Mouse (Mus musculus) heart, embryonic 14.5 days (tissue): Measurements from ENCODE around the gene Gpr156. TPM values are rescaled to one million over a fixed set of nuclear protein-coding genes. Genes with fewer than 3 reads are reported as not detected.

Source experiments
- ATAC-seq: fragments of 200-750 bp; cut with Nextera tagmentation; 2 replicates; pipeline ENCODE4 v1.8.0; 2017; ENCODE audit warnings: low read depth, moderate TSS enrichment; ENCODE audit not compliant: insufficient number of reproducible peaks, insufficient read depth, low FRiP score
- H3K27ac ChIP-seq, 2 experiments: fragments of 200-500 bp in 1 of 2; fragments of 300-500 bp in 1 of 2; sonication (generic) in 1 of 2; replicated peaks in 1 of 2; 2 replicates each; pipeline ENCODE4 v1.5.1; 2012 to 2014; ENCODE audit warnings: low read depth in 2 of 2, low read length in 2 of 2, control low read depth in 1 of 2, mild to moderate bottlenecking in 1 of 2, mixed read lengths in 1 of 2; ENCODE audit not compliant: control insufficient read depth in 1 of 2, insufficient read depth in 1 of 2
- H3K27me3 ChIP-seq: fragments of 300-500 bp; sonication (generic); 2 replicates; pipeline ENCODE4 v1.6.1; 2014; ENCODE audit warnings: mild to moderate bottlenecking, low read length, control low read depth; ENCODE audit not compliant: control insufficient read depth, insufficient read depth
- H3K36me3 ChIP-seq: fragments of 300-500 bp; sonication (generic); 2 replicates; pipeline ENCODE4 v1.6.1; 2014; ENCODE audit warnings: mild to moderate bottlenecking, control low read depth, low read length, mixed read lengths; ENCODE audit not compliant: control insufficient read depth, insufficient read depth
- H3K4me1 ChIP-seq, 2 experiments: fragments of 200-500 bp in 1 of 2; fragments of 300-500 bp in 1 of 2; sonication (generic) in 1 of 2; 2 replicates each; pipeline ENCODE4 v1.6.1; 2012 to 2014; ENCODE audit warnings: low read length in 2 of 2, control low read depth in 1 of 2, mixed read lengths in 1 of 2; ENCODE audit not compliant: control insufficient read depth in 2 of 2, insufficient read depth in 2 of 2
- H3K4me2 ChIP-seq: fragments of 300-500 bp; sonication (generic); 2 replicates; pipeline ENCODE4 v1.6.1; 2014; ENCODE audit warnings: mild to moderate bottlenecking, low read length
- H3K4me3 ChIP-seq, 2 experiments: fragments of 200-500 bp in 1 of 2; fragments of 300-500 bp in 1 of 2; sonication (generic) in 1 of 2; 2 replicates each; pipeline ENCODE4 v1.5.1; 2012 to 2014; ENCODE audit warnings: low read length in 2 of 2, mild to moderate bottlenecking in 2 of 2, control low read depth in 1 of 2, low read depth in 1 of 2, moderate library complexity in 1 of 2; ENCODE audit not compliant: control insufficient read depth in 1 of 2, insufficient read depth in 1 of 2
- H3K9ac ChIP-seq: fragments of 300-500 bp; sonication (generic); 2 replicates; pipeline ENCODE4 v1.6.1; 2014; ENCODE audit warnings: mild to moderate bottlenecking, low read length
- H3K9me3 ChIP-seq: fragments of 300-500 bp; sonication (generic); 2 replicates; pipeline ENCODE4 v1.6.1; 2016; ENCODE audit warnings: low read length, control low read depth; ENCODE audit not compliant: control insufficient read depth
- WGBS: fragments of 180-500 bp; shearing (Covaris S2); extraction: QIAGEN DNeasy Blood & Tissue Kit; methylation state at CpG from one replicate; pipeline ENCODE4 v1.1.7; 2014; 5-methylcytosine and 5-hydroxymethylcytosine counted together
- polyA plus RNA-seq: library from polyadenylated mRNA; unstranded; fragments of >200 nt; fragmentation: Nextera tagmentation; extraction: Ambion mirVana; gene quantifications from 2 replicates; pipeline ENCODE4 v1.2.1, GENCODE M21; 2014

Gene Gpr156
- polyA plus RNA-seq, 1 experiment from 2014 or later: 0.54 TPM

GRCm38 (mm10) chr16:38008371-38008770 lies 92.1 kb downstream of the Gpr156 start:
- H3K36me3 ChIP-seq: no peaks in the 10 kb centered on the region
- no peak for ATAC-seq
- H3K9me3 ChIP-seq: no peaks in the 10 kb centered on the region
- no peak overlapping the region for H3K4me3 ChIP-seq
- H3K9ac ChIP-seq: no peak overlapping the region
- 86% methylated on average over 5 of the region's 5 CpGs for WGBS
- no peaks in the 10 kb centered on the region for H3K27me3 ChIP-seq
- H3K27ac ChIP-seq: no peak overlapping the region
- no peak overlapping the region for H3K4me2 ChIP-seq
- H3K4me1 ChIP-seq: peaks cover 0 to 7% of the 10 kb centered on the region in 2 experiments; a peak in 1 of 4 replicates

GRCm38 (mm10) chr16:38009041-38009825 lies 92.9 kb downstream of the Gpr156 start:
- no peak overlapping the region for H3K27ac ChIP-seq
- no peaks in the 10 kb centered on the region for H3K9me3 ChIP-seq
- no peaks in the 10 kb centered on the region for H3K27me3 ChIP-seq
- no peak overlapping the region for H3K4me3 ChIP-seq
- no peak for ATAC-seq
- no peak overlapping the region for H3K9ac ChIP-seq
- peaks cover 0 to 7% of the 10 kb centered on the region in 2 experiments; a peak in 1 of 4 replicates for H3K4me1 ChIP-seq
- WGBS: 69% methylated on average over 14 of the region's 14 CpGs
- H3K36me3 ChIP-seq: no peaks in the 10 kb centered on the region
- H3K4me2 ChIP-seq: peak overlapping the region; percentile 5; the same call in 1 of the 2 replicates

- Histone ChIP-seq H3K4me1 (peaks cover 0 to 4% of the 10 kb centered on the region in 2 experiments; a peak in 1 of 4 replicates), H3K9ac (no peak overlapping the region), H3K27me3 (no peaks in the 10 kb centered on the region), H3K27ac (no peak overlapping the region), H3K36me3 (no peaks in the 10 kb centered on the region), H3K4me3 (no peak overlapping the region), H3K4me2 (no peak overlapping the region), H3K9me3 (no peaks in the 10 kb centered on the region)
- WGBS: 78% methylated on average over 13 of the region's 13 CpGs
- ATAC-seq: no peak
These were observed 95.2 kb downstream of the Gpr156 start for GRCm38 (mm10) chr16:38011486-38011885.

GRCm38 (mm10) chr16:38012382-38012781 lies 96.1 kb downstream of the Gpr156 start:
- no peak for ATAC-seq
- peaks cover 0 to 4% of the 10 kb centered on the region in 2 experiments; a peak in 1 of 4 replicates for H3K4me1 ChIP-seq
- H3K36me3 ChIP-seq: no peaks in the 10 kb centered on the region
- no peaks in the 10 kb centered on the region for H3K27me3 ChIP-seq
- H3K27ac ChIP-seq: no peak overlapping the region
- no peak overlapping the region for H3K4me2 ChIP-seq
- no peaks in the 10 kb centered on the region for H3K9me3 ChIP-seq
- H3K4me3 ChIP-seq: no peak overlapping the region
- H3K9ac ChIP-seq: no peak overlapping the region
- 63% methylated on average over 5 of the region's 5 CpGs for WGBS

- no peak for ATAC-seq
- 43% methylated on average over 4 of the region's 4 CpGs for WGBS
- Histone ChIP-seq H3K9me3 (no peaks in the 10 kb centered on the region), H3K4me3 (no peak overlapping the region), H3K27ac (no peak overlapping the region), H3K36me3 (no peaks in the 10 kb centered on the region), H3K9ac (no peak overlapping the region), H3K4me2 (no peak overlapping the region), H3K4me1 (peaks cover 0 to 4% of the 10 kb centered on the region in 2 experiments; a peak in 1 of 4 replicates), H3K27me3 (no peaks in the 10 kb centered on the region)
These were observed 96.6 kb downstream of the Gpr156 start for GRCm38 (mm10) chr16:38012891-38013290.

GRCm38 (mm10) chr16:38014951-38015350 lies 98.7 kb downstream of the Gpr156 start:
- Histone ChIP-seq H3K4me2 (no peak overlapping the region), H3K27ac (no peak overlapping the region), H3K27me3 (no peaks in the 10 kb centered on the region), H3K4me1 (no peaks in the 10 kb centered on the region), H3K9ac (no peak overlapping the region), H3K4me3 (no peak overlapping the region), H3K9me3 (no peaks in the 10 kb centered on the region), H3K36me3 (no peaks in the 10 kb centered on the region)
- 78% methylated on average over 4 of the region's 4 CpGs for WGBS
- no peak for ATAC-seq

- no peak overlapping the region for H3K4me2 ChIP-seq
- no peaks in the 10 kb centered on the region for H3K4me1 ChIP-seq
- ATAC-seq: no peak
- H3K9ac ChIP-seq: no peak overlapping the region
- H3K4me3 ChIP-seq: no peak overlapping the region
- H3K36me3 ChIP-seq: no peaks in the 10 kb centered on the region
- 85% methylated on average over 8 of the region's 8 CpGs for WGBS
- H3K27me3 ChIP-seq: no peaks in the 10 kb centered on the region
- H3K27ac ChIP-seq: no peak overlapping the region
- H3K9me3 ChIP-seq: no peaks in the 10 kb centered on the region
These were observed 100.7 kb downstream of the Gpr156 start for GRCm38 (mm10) chr16:38016928-38017524.
